Comparison of ENCODE assay signal across 8 mouse cellular contexts in the genomic region with DNA sequence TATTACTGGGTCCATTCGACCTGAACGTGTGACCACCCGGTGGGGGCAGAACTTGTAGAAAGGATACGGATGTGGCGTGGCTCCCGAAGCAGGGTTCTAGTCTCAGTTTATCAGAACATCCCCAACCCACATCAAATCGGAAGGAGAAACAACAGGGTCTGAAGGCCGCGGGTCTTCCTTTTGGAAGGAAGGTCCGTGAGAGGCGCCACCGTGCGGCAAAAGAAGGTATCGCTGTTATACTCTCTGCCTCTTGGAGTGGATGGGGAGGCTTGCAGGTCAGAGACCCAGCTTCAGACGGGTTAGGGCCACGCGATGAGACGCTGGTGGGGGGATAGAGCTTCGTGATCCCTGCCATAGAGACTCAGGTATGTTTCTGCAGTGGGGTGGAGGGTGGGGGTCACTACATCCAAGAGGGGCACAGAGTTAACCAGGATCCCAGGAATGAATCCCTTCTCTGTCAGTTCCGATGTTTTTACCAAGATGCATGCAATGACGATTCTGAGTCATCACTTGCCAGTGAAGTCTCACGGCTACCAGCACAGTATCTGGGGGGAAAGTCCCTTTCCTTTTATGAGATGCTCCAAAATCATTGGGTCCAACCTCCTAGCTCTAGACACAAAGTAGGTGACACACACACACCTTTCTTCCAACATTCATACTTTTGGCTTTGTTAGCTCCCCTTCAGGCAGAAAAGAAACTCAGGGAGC. TPM values are rescaled to one million over a fixed set of nuclear protein-coding genes. Genes with fewer than 3 reads are reported as not detected.
DNase-seq lines count a peak whose midpoint lies in the region; ATAC-seq and TF ChIP-seq lines count a peak whose summit lies in the region.

No protein-coding gene starts in this region.

- H3K4me3 ChIP-seq in embryonic facial prominence, embryonic 10.5 days, result 0 out of 2 replicates have a peak overlapping the region, but pooled peaks have one; percentile 5
- H3K4me3 ChIP-seq in hindbrain, embryonic 14.5 days (replicated peaks; ENCODE audit: low read length), result no peak overlapping the region
- no peak overlapping the region for H3K4me3 ChIP-seq in limb, embryonic 13.5 days
- H3K4me3 ChIP-seq in midbrain, postnatal 0 days (ENCODE audit: low read depth, low read length), result no peak overlapping the region

- no peak for ATAC-seq in hindbrain, embryonic 14.5 days (ENCODE audit: low FRiP score)
- ATAC-seq in limb, embryonic 13.5 days (ENCODE audit: low FRiP score, low read depth), result no peak
- ATAC-seq in midbrain, postnatal 0 days (ENCODE audit: low FRiP score), result no peak

- H3K9ac ChIP-seq in hindbrain, embryonic 14.5 days, result no peak overlapping the region
- no peak overlapping the region for H3K9ac ChIP-seq in limb, embryonic 13.5 days
- H3K9ac ChIP-seq in midbrain, postnatal 0 days (replicated peaks; ENCODE audit: low read length, poor library complexity, severe bottlenecking), result no peak overlapping the region

- peak; percentile 84 for TF ChIP-seq CTCF in midbrain, postnatal 0 days (IDR thresholded peaks at IDR 0.05)

- no peak overlapping the region for H3K4me2 ChIP-seq in hindbrain, embryonic 14.5 days (replicated peaks)
- peak overlapping the region; percentile 56 for H3K4me2 ChIP-seq in limb, embryonic 13.5 days (replicated peaks)
- H3K4me2 ChIP-seq in midbrain, postnatal 0 days (ENCODE audit: low read depth, low read length, poor library complexity, severe bottlenecking), result no peak overlapping the region

- no peaks in the 10 kb centered on the region for H3K36me3 ChIP-seq in embryonic facial prominence, embryonic 10.5 days (replicated peaks)
- no peaks in the 10 kb centered on the region for H3K36me3 ChIP-seq in hindbrain, embryonic 14.5 days (replicated peaks; ENCODE audit: control insufficient read depth, insufficient read depth)
- no peaks in the 10 kb centered on the region for H3K36me3 ChIP-seq in limb, embryonic 13.5 days
- no peaks in the 10 kb centered on the region for H3K36me3 ChIP-seq in midbrain, postnatal 0 days (ENCODE audit: insufficient read depth, low read length)

- peaks cover 42% of the 10 kb centered on the region for H3K4me1 ChIP-seq in embryonic facial prominence, embryonic 10.5 days
- peaks cover 20% of the 10 kb centered on the region for H3K4me1 ChIP-seq in hindbrain, embryonic 14.5 days (replicated peaks; ENCODE audit: control insufficient read depth, insufficient read depth, low read length)
- peaks cover 28% of the 10 kb centered on the region for H3K4me1 ChIP-seq in limb, embryonic 13.5 days
- H3K4me1 ChIP-seq in midbrain, postnatal 0 days (ENCODE audit: insufficient read depth, low read length), result 0 out of 2 replicates have a peak, but pooled peaks cover 6% of the 10 kb centered on the region

- no peak overlapping the region; the same call in 1 of the 2 replicates for H3K27ac ChIP-seq in embryonic facial prominence, embryonic 10.5 days (replicated peaks)
- 0 out of 2 replicates have a peak overlapping the region, but pooled peaks have one; percentile 80 for H3K27ac ChIP-seq in hindbrain, embryonic 14.5 days
- peak overlapping the region; percentile 93; the same call in 1 of the 2 replicates for H3K27ac ChIP-seq in limb, embryonic 13.5 days
- 0 out of 2 replicates have a peak overlapping the region, but pooled peaks have one; percentile 83 for H3K27ac ChIP-seq in midbrain, postnatal 0 days (ENCODE audit: low read depth, low read length)

- DNase-seq in left cerebral cortex, adult 18-20 months (ENCODE audit: low spot score in 2 of 2), result peak; percentile 48 to 66
- DNase-seq in left cerebral cortex, adult 11 months (ENCODE audit: low spot score), result no peak
- peak; percentile 73 for DNase-seq in adrenal gland, adult 2 months
- peak; percentile 84 for DNase-seq in embryonic facial prominence, embryonic 10.5 days (ENCODE audit: low spot score)
- peak; percentile 75 for DNase-seq in hindbrain, embryonic 14.5 days (ENCODE audit: low spot score)
- DNase-seq in midbrain, postnatal 0 days (ENCODE audit: low spot score), result peak; percentile 67
- peak; percentile 77 for DNase-seq in thymus, postnatal 0 days (ENCODE audit: low spot score)

- no peaks in the 10 kb centered on the region for H3K9me3 ChIP-seq in embryonic facial prominence, embryonic 10.5 days
- H3K9me3 ChIP-seq in hindbrain, embryonic 14.5 days (ENCODE audit: control insufficient read depth, low read length), result no peaks in the 10 kb centered on the region
- H3K9me3 ChIP-seq in limb, embryonic 13.5 days, result no peaks in the 10 kb centered on the region
- H3K9me3 ChIP-seq in midbrain, postnatal 0 days (ENCODE audit: low read length), result no peaks in the 10 kb centered on the region

- 24% methylated on average over 22 of the region's 22 CpGs for WGBS in embryonic facial prominence, embryonic 10.5 days
- 26% methylated on average over 22 of the region's 22 CpGs for WGBS in hindbrain, embryonic 14.5 days
- 26% methylated on average over 22 of the region's 22 CpGs for WGBS in limb, embryonic 13.5 days
- WGBS in midbrain, postnatal 0 days, result 24% methylated on average over 22 of the region's 22 CpGs

- peaks cover 23% of the 10 kb centered on the region for H3K27me3 ChIP-seq in embryonic facial prominence, embryonic 10.5 days (replicated peaks; ENCODE audit: low read depth, poor library complexity, severe bottlenecking)
- no peaks in the 10 kb centered on the region for H3K27me3 ChIP-seq in hindbrain, embryonic 14.5 days (ENCODE audit: control insufficient read depth, insufficient read depth, low read length)
- H3K27me3 ChIP-seq in limb, embryonic 13.5 days, result no peaks in the 10 kb centered on the region
- H3K27me3 ChIP-seq in midbrain, postnatal 0 days (ENCODE audit: insufficient read depth, low read length), result no peaks in the 10 kb centered on the region

RNA-seq across cellular contexts. Expression of a gene that starts 17.2 kb away (rescaled TPM):
- 10 to 100 TPM; 53.2 to 58.1 TPM for total RNA-seq in left cerebral cortex, adult 18-20 months (2021)
- 10 to 100 TPM; 27.7 to 35.4 TPM for total RNA-seq in adrenal gland, adult 2 months (2021)
- polyA plus RNA-seq in adrenal gland, adult 2 months (2012; rRNA removed), result 10.9 and 13.2 TPM in 2 replicates
- 31.0 and 32.1 TPM in 2 replicates for polyA plus RNA-seq in embryonic facial prominence, embryonic 10.5 days (2016; fragmentation: Nextera tagmentation; extraction: Ambion mirVana)
- 37.7 and 39.5 TPM in 2 replicates for polyA plus RNA-seq in hindbrain, embryonic 14.5 days (2014; fragmentation: Nextera tagmentation; extraction: Ambion mirVana)
- polyA plus RNA-seq in limb, embryonic 13.5 days (2015; fragmentation: Nextera tagmentation; extraction: Ambion mirVana), result 39.9 and 44.8 TPM in 2 replicates
- total RNA-seq in midbrain, postnatal 0 days (2014; rRNA removed), result 16.6 and 21.0 TPM in 2 replicates
- polyA plus RNA-seq in midbrain, postnatal 0 days (2015; fragmentation: Nextera tagmentation; extraction: Ambion mirVana), result 31.0 and 38.2 TPM in 2 replicates
- polyA plus RNA-seq in thymus, postnatal 0 days (2015; fragmentation: Nextera tagmentation; extraction: Ambion mirVana), result 45.4 and 52.4 TPM in 2 replicates

RNA-seq across cellular contexts. Expression of a gene that starts 34.3 kb away (rescaled TPM):
- under 1 TPM; 0.26 to 0.59 TPM for total RNA-seq in left cerebral cortex, adult 18-20 months (2021)
- under 1 TPM; 0.29 to 0.93 TPM for total RNA-seq in adrenal gland, adult 2 months (2021)
- 0.29 and 0.56 TPM in 2 replicates for polyA plus RNA-seq in adrenal gland, adult 2 months (2012; rRNA removed)
- 0.16 and 0.21 TPM in 2 replicates for polyA plus RNA-seq in embryonic facial prominence, embryonic 10.5 days (2016; fragmentation: Nextera tagmentation; extraction: Ambion mirVana)
- 0.14 and 0.17 TPM in 2 replicates for polyA plus RNA-seq in hindbrain, embryonic 14.5 days (2014; fragmentation: Nextera tagmentation; extraction: Ambion mirVana)
- polyA plus RNA-seq in limb, embryonic 13.5 days (2015; fragmentation: Nextera tagmentation; extraction: Ambion mirVana), result 0.19 and 0.26 TPM in 2 replicates
- 0.33 and 0.47 TPM in 2 replicates for total RNA-seq in midbrain, postnatal 0 days (2014; rRNA removed)
- polyA plus RNA-seq in midbrain, postnatal 0 days (2015; fragmentation: Nextera tagmentation; extraction: Ambion mirVana), result 0.19 TPM in 1 of 2 replicates, not detected in the other
- polyA plus RNA-seq in thymus, postnatal 0 days (2015; fragmentation: Nextera tagmentation; extraction: Ambion mirVana), result 6.0 and 7.8 TPM in 2 replicates

RNA-seq across cellular contexts. Expression of a gene that starts 55.3 kb away (rescaled TPM):
- total RNA-seq in left cerebral cortex, adult 18-20 months (2021), result 100 to 1,000 TPM; 106 to 111 TPM
- 10 to 100 TPM; 52.7 to 58.0 TPM for total RNA-seq in adrenal gland, adult 2 months (2021)
- polyA plus RNA-seq in adrenal gland, adult 2 months (2012; rRNA removed), result 14.6 and 15.6 TPM in 2 replicates
- polyA plus RNA-seq in embryonic facial prominence, embryonic 10.5 days (2016; fragmentation: Nextera tagmentation; extraction: Ambion mirVana), result 53.5 and 58.7 TPM in 2 replicates
- polyA plus RNA-seq in hindbrain, embryonic 14.5 days (2014; fragmentation: Nextera tagmentation; extraction: Ambion mirVana), result 165 and 181 TPM in 2 replicates
- polyA plus RNA-seq in limb, embryonic 13.5 days (2015; fragmentation: Nextera tagmentation; extraction: Ambion mirVana), result 61.9 and 66.4 TPM in 2 replicates
- total RNA-seq in midbrain, postnatal 0 days (2014; rRNA removed), result 142 and 153 TPM in 2 replicates
- polyA plus RNA-seq in midbrain, postnatal 0 days (2015; fragmentation: Nextera tagmentation; extraction: Ambion mirVana), result 151 and 158 TPM in 2 replicates
- polyA plus RNA-seq in thymus, postnatal 0 days (2015; fragmentation: Nextera tagmentation; extraction: Ambion mirVana), result 36.0 and 37.2 TPM in 2 replicates
